Mouse (Mus musculus): ENCODE measurements at regions not wholly inside any gene's neighbourhood (a gene's known extent, or its start where the extent isn't known, plus 50 kb on each side); places are given as distances from the start of the nearest gene placed in this dataset.

GRCm38 (mm10) chr9:41509597-41509996 lies 348.1 kb upstream of the Ubash3b start:
- no peak for DNase-seq (ENCODE audit: low read depth, low spot score)

DNA sequence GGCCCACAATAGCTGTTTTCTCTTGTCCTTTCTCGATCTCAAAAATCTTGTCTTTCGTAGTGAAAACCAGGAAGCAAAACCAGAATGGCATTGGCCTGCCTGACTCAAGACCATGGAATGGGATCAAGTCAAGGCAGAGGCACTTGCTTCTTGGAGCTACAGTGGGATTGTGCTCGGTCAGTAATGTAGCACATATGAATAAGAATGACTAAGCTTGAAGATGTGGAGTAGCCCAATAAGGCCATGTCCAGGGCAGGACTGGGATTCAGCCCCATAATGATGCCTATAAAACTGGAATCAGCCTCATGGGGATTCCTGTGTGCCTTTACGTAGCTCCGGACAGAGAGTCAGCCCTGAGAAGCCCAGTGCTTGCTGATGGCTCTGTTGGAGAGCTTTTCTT lies 347.2 kb upstream of the Ubash3b start:
- no peak for DNase-seq (ENCODE audit: low read depth, low spot score)

- no peak for DNase-seq (ENCODE audit: low read depth, low spot score)
These were observed 336.8 kb upstream of the Ubash3b start for GRCm38 (mm10) chr9:41498326-41498725.

DNA sequence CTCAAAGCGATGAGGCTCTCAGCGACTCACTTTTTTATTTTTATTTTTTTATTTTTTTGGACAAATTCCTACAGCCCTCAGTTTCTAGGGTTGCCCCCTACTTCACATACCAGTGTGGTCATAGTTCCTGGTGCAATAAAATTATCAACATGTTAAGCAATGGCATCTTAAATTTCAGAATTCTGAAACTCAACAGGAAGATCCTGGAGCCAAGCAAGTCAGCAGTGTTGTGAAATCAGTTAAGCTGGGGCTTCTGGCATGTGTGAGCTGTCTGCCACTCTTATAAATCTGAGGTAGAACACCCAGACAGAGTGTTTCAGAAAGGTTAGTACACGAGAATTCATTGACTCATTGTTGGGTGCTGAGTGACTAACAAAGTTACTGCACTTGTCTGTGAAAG lies 328.6 kb upstream of the Ubash3b start:
- no peak for DNase-seq (ENCODE audit: low read depth, low spot score)

DNA sequence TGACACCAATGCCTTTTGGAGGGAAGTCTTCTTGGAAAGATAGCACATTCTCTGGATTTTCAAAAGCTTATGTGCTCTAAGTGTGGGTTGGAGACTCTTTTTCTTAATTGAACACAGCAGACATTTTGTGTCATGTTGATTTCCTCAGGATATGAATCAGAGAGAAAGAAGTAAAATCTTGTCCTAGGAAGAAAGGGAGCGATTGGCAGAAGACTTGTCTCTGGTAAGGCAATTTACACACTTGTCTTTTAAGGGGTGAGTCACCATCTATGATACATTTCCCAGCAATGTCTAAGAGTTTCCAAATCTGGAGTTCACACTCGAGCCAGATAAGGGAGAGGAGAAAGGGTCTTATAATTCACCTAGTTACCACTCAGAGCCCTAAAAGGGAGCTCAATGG lies 326.5 kb upstream of the Ubash3b start:
- no peak for DNase-seq (ENCODE audit: low read depth, low spot score)

- no peak for DNase-seq (ENCODE audit: low read depth, low spot score)
These were observed 321.7 kb upstream of the Ubash3b start for GRCm38 (mm10) chr9:41483218-41483617.

DNA sequence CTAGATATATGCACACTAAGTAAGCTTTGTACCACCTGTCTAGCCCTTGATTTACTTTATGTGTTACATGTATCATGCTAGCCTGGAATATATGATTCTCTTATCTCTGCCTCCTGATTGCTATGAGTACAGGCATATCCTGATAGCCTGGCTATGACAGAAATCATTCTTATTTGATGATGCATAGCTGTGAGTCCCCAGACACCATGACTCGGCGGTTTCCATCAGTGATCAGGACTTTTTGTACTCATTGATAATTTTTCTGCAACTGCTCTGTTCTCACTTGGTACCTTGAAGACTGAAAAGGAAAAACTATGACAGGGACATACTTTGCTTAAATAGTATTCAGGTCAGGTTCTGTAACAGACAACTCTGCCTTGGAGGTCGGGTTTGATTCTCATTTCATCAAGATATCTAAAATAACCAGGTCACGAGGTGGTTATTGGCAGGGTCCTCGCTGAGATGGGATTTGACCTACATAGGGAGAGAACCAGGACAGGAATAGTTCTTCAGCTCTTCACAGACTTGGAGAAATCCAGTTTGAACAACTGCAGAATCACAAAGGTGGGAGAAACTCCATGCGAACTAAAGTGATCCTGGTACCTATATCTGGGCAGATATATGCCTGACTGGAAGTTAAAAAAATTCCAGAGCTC lies 320.2 kb upstream of the Ubash3b start:
- no peak for DNase-seq (ENCODE audit: low read depth, low spot score)

- no peak for DNase-seq (ENCODE audit: low read depth, low spot score)
These were observed 318.6 kb upstream of the Ubash3b start for GRCm38 (mm10) chr9:41479854-41480749.

DNA sequence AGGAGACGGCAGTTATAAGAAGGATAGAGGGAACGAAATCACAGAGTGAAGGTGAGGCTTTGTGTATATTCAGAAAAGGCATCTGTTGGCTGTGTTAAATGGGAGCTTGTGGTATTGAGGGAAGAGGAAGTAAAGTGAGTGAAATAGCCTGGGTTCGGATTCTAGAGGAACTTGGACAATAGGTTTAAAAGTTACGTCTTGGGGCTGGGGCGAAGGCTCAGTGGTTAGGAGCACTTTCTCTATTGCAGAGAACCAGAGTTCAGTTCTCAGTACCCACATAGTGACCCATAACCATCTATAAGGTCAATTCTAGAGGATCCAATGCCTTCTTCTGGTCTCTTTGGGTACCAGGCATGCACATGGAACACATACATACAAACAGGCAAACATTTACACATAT lies 317.6 kb upstream of the Ubash3b start:
- no peak for DNase-seq (ENCODE audit: low read depth, low spot score)

GRCm38 (mm10) chr9:41478106-41478848 lies 316.8 kb upstream of the Ubash3b start:
- no peak for DNase-seq (ENCODE audit: low read depth, low spot score)

DNA sequence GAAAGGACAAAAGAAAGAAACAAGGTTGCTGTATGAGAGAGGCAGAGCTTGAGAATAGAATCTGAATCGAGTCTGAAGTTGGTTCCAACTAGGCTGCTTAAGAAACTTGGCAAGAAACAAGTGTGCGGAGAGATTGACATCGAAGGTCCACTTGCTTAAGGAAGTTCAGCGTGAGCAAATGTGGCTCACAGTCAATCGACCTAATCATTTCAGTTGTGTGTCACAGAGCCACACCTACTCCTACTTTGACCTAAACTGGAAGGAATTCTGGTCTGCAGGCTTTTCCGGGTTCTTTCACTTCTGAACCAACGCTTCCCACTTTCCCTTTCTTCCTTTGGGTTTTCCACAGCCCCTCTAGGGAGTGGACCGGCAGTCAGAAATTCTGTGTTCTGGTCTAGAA lies 313.8 kb upstream of the Ubash3b start:
- no peak for DNase-seq (ENCODE audit: low read depth, low spot score)

DNA sequence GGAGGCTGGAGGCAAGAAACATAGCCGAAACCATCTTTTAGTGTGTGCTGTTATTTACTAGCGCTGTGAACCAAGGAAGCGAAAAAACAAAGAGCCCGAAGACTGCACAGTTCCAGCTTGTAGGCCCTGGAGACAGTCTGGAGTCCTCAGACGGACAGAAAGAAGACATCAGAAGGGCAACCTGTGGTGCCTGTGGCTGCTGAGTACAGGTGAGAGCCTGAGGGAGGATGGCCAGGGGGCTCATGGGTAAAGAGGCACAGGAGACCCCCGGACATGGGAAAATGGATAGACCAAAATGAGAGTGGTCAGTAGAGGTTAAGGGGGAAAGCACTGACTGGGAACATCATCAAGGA lies 313.4 kb upstream of the Ubash3b start:
- DNase-seq (ENCODE audit: low read depth, low spot score), result no peak

- peak; percentile 50 for DNase-seq (ENCODE audit: low read depth, low spot score)
These were observed 312.9 kb upstream of the Ubash3b start for GRCm38 (mm10) chr9:41474244-41474944.

GRCm38 (mm10) chr9:41473506-41473905 lies 312.0 kb upstream of the Ubash3b start:
- DNase-seq (ENCODE audit: low read depth, low spot score), result no peak

- no peak for DNase-seq (ENCODE audit: low read depth, low spot score)
These were observed 309.8 kb upstream of the Ubash3b start for GRCm38 (mm10) chr9:41471345-41471744.

DNA sequence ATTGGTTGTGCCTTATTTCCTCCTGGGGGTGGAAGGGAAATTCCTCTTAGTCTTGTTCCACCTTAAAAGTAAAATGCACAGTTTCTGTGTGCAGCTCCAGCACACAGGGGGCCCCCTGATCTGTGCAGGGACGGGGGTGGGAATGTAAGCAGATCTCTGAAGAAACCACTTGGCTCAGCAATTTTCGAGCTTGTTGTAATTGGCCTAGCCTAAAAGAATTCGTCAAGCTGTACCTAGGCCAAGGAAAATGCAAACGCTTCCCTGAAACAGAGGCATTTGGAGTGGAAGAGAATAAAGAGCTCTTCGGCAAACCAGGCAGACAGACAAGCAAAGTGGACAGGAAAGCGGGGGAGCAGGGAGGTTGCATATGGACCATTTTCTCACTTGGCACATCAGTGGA lies 308.5 kb upstream of the Ubash3b start:
- DNase-seq (ENCODE audit: low read depth, low spot score), result no peak

DNA sequence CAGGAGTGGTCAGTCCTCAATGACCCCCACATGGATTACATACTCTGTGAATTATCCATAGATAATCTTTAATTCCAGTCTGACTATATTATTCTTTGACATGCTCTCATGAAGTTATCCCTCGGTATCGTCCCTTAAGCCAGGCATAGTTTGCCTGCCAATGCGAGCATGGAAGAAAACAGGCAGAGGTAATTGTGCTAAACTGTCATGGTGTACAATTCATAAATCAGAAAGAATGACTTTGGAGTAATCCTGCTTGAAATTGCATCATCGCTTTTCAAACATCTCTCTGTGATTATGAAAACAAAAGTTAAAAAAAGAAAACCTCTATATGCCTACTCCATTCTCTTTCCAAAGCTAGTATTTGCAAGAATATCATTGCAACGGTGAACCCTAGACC lies 307.9 kb upstream of the Ubash3b start:
- no peak for DNase-seq (ENCODE audit: low read depth, low spot score)

GRCm38 (mm10) chr9:41464057-41464685 lies 302.7 kb upstream of the Ubash3b start:
- no peak for DNase-seq (ENCODE audit: low read depth, low spot score)

GRCm38 (mm10) chr9:41461742-41462141 lies 300.2 kb upstream of the Ubash3b start:
- peak; percentile 58 for DNase-seq (ENCODE audit: low read depth, low spot score)

DNA sequence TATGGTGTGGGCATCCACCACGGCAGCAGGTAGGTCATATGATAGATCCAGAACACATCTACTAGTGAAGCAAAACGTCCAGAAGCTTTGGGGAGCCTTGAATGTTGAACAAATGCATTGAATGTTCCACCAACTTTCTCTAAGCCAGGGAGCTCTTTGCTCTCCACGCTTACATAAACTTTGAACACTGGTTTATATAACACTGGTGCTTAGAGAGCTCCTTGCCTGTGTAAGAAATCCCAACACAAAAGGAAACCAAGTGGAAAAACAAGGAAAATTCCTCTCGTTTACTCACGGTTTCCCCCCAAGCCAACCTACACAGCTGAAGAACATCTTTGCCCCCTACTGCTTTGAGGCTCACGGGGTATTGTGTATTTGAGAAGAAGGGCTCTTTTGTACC lies 299.2 kb upstream of the Ubash3b start:
- DNase-seq (ENCODE audit: low read depth, low spot score), result no peak

DNA sequence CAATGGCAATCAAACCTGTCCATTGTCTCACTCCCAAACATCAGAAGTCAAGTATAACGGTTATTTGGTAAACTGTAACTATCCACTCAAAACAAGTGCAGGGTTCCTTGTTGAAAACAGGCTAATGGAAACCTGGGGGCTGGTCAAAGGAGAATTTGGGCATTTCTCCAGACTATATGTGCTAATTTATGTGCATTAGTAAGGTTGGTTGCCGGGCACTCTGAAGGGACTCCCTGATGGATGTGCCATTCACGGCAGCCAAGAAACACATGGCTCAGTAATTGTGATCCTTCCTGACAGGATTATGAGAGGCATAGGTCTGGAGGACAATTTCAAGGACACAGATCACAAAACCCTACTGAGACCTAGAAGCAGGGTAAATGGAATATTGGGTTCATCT lies 295.5 kb upstream of the Ubash3b start:
- DNase-seq (ENCODE audit: low read depth, low spot score), result no peak

Measured in WW6 (cell line).